Mouse (Mus musculus) neural tube, embryonic 13.5 days (tissue): ENCODE data around the gene Hist2h3c1. TPM values are rescaled to one million over a fixed set of nuclear protein-coding genes. Genes with fewer than 3 reads are reported as not detected.
A peak's percentile ranks its signal among the peaks of the same experiment; 100 is the strongest.
"Not testable (repeated sequence)": the region's sequence is repeated elsewhere in the genome, so short reads cannot be mapped to it uniquely, and the experiment has no call there.

ENCODE experiments used
- ATAC-seq: fragments of 200-750 bp; cut with Nextera tagmentation; 2 replicates; pipeline ENCODE4 v1.8.0; 2017; ENCODE audit warnings: low read depth, mild to moderate bottlenecking, moderate TSS enrichment, moderate library complexity
- H3K27ac ChIP-seq: fragments of 300-500 bp; sonication (generic); replicated peaks from 2 replicates; pipeline ENCODE4 v1.5.1; 2015; ENCODE audit warnings: moderate library complexity, mild to moderate bottlenecking, inconsistent platforms
- H3K27me3 ChIP-seq: fragments of 300-500 bp; sonication (generic); 2 replicates; pipeline ENCODE4 v1.6.1; 2015; ENCODE audit warnings: mild to moderate bottlenecking, inconsistent platforms
- H3K36me3 ChIP-seq: fragments of 300-500 bp; sonication (generic); 2 replicates; pipeline ENCODE4 v1.6.1; 2015; ENCODE audit warnings: mild to moderate bottlenecking, inconsistent platforms
- H3K4me1 ChIP-seq: fragments of 300-500 bp; sonication (generic); replicated peaks from 2 replicates; pipeline ENCODE4 v1.6.1; 2015; ENCODE audit warnings: inconsistent platforms
- H3K4me2 ChIP-seq: fragments of 300-500 bp; sonication (generic); 2 replicates; pipeline ENCODE4 v1.6.1; 2015; ENCODE audit warnings: inconsistent platforms, mild to moderate bottlenecking, moderate library complexity
- H3K4me3 ChIP-seq: fragments of 300-500 bp; sonication (generic); 2 replicates; pipeline ENCODE4 v1.5.1; 2015; ENCODE audit warnings: mild to moderate bottlenecking, inconsistent platforms
- H3K9ac ChIP-seq: fragments of 300-500 bp; sonication (generic); 2 replicates; pipeline ENCODE4 v1.6.1; 2015; ENCODE audit warnings: moderate library complexity, mild to moderate bottlenecking, inconsistent platforms
- H3K9me3 ChIP-seq: fragments of 300-500 bp; sonication (generic); 2 replicates; pipeline ENCODE4 v1.6.1; 2016; ENCODE audit warnings: inconsistent platforms
- WGBS: fragments of 180-500 bp; shearing (Covaris S2); methylation state at CpG from one replicate; pipeline ENCODE4 v1.1.7; 2015; 5-methylcytosine and 5-hydroxymethylcytosine counted together
- polyA plus RNA-seq: library from polyadenylated mRNA; unstranded; fragments of >200 nt; fragmentation: Nextera tagmentation; extraction: Ambion mirVana; gene quantifications from 2 replicates; pipeline ENCODE4 v1.2.1, GENCODE M21; 2015

Hist2h3c1 gene
- polyA plus RNA-seq, 1 experiment from 2014 or later, result 0.38 TPM

DNA sequence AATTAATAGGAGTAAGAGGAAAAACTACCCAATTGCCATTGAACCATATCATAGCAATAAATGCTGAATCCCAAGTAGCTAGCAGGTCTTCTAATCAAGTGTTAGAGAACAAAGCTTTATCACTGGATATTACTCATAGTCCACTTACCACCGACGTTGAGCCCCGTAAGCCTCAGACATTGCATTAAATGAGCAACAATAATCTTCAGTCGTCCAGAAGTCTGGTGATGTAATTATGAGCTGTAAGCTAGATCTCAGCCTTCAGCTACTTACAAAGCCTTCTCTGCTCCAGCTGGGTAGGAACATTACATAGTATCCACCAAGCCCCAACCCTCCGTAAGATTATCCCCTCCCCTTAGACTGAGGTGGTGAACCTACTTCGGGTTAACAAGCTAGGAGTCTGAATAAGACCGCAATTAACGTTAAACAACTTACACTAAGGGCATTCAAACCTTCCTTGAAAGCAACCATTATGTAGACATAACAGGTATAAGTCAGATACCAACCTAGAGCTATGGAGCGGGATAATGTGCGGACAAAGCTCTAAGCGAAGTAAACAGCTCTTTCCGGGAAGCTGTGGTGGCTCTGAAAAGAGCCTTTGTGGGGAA lies 8.5 kb upstream of the Hist2h3c1 start:
- Histone ChIP-seq H3K4me2 (peak overlapping the region; percentile 52), H3K27ac (no peak overlapping the region), H3K36me3 (no peaks in the 10 kb centered on the region), H3K4me1 (peaks cover 20% of the 10 kb centered on the region), H3K4me3 (peak overlapping the region; percentile 34), H3K9me3 (no peaks in the 10 kb centered on the region), H3K9ac (peak overlapping the region; percentile 66), H3K27me3 (no peaks in the 10 kb centered on the region)
- no peak for ATAC-seq
- under 1% methylated on average over 12 of the region's 12 CpGs for WGBS

DNA sequence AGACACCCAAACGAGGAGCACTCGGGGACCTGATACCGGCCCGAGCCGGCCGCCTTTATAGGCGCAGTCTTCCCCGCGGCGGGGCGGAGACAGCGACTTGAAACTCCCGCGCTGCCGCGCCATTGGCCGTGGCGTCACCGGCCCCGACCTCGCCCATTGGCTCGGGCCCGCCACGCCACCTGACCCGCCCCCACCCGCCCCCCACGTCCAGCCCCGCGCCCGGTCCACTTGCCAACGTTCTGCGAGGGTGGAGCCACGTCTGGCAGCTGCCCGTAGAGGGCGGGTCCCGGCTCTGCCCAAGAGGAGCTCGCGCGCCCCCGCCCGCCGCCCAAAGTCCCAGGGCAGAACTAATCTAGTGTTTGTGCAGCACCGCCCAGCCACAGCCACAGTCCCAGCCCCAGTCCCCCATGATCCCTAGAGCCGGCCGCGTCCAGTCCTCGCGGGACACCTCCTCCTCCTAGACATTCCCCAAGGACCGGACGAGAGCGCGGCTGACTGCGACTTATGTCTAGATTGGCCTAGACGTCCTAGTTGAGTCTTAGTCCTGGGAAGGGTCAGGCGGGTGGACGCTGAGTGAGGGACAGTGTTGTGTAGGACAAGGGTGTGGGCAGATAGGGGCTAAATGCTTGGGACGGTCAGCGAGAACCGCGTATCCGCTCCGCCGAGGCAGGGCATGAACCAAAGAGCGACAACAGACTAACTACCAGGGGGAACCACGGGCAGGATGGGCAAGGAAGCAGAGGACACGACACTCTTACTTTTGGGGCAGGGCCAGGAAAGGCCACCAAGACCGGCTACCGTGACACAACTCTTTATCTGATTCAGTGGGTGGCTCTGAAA lies 7.3 kb upstream of the Hist2h3c1 start, which contains the start of gene Hist2h3c2:
Hist2h3c2 (minus strand) TSS at position 174 of the 840 bp plus-strand sequence.
- WGBS, result under 1% methylated on average over 21 of the region's 68 CpGs
- Histone ChIP-seq H3K27ac (peak within 1 kb of the TSS; percentile 78), H3K4me2 (peak within 1 kb of the TSS; percentile 52), H3K4me3 (peak within 1 kb of the TSS; percentile 36), H3K4me1 (peaks cover 25% of the 10 kb centered on the region), H3K9ac (peak within 1 kb of the TSS; percentile 66)
- H3K9me3 ChIP-seq, H3K27me3 ChIP-seq, H3K36me3 ChIP-seq: not testable (repeated sequence)
- peak; percentile 88 for ATAC-seq

DNA sequence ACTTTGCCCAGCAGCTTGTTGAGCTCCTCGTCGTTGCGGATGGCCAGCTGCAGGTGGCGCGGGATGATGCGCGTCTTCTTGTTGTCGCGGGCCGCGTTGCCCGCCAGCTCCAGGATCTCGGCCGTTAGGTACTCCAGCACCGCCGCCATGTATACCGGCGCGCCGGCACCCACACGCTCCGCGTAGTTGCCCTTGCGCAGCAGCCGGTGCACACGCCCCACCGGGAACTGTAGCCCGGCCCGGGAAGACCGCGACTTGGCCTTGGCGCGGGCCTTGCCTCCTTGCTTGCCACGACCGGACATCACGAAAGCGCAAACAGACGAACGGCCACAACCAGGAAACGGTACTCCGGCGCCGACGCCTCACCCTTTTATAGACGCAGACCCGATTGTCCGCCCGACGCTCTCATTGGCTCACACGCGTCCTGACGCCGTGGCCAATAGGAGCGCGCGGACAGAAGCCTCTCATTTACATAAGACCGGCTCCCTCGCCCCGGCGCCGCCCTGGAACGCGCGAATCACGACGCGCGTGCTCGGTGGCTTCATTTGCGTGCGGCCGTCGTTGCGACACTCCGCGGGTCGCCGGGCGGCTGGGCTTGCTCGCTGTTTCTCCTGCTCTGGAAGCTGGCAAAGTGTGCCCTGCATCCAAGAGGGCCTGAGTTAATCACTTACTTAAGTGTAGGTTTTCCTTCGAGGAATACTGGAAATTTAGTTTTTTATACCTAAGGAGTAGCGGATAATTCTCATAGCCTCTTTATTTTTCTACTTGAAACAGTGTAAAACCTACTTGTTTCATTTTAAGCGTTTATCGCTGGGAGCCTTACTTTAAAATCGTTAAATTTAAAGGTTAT lies 6.3 kb upstream of the Hist2h3c1 start, which contains the start of gene Hist2h2aa2:
Hist2h2aa2 (minus strand) TSS at position 328 of the 850 bp plus-strand sequence.
- Histone ChIP-seq H3K4me2 (peak within 1 kb of the TSS; percentile 49), H3K4me1 (peaks cover 34% of the 10 kb centered on the region), H3K4me3 (peak within 1 kb of the TSS; percentile 36), H3K9ac (peak within 1 kb of the TSS; percentile 64), H3K27ac (peak within 1 kb of the TSS; percentile 87)
- not testable (repeated sequence) for H3K9me3 ChIP-seq, H3K27me3 ChIP-seq, H3K36me3 ChIP-seq
- peak; percentile 92 for ATAC-seq
- 5% methylated on average over 31 of the region's 85 CpGs for WGBS

DNA sequence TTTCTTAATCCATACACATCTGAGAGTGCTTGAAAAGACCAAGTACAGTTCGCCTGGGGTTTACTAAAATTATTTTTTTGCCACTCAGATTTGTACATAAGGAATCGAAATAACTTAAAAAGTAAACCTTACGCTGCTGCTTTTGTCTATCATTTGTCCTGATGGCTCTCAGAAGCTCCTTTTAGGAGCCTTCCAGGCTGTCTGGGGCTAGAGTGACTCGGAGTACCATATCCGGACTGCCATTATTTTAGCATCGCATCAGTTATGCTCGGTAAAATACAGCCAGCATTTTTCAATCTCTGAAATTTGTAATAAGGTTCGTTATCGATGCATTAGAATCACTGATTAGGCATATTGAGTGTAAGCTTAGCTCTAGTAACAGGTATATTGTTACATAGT lies 5.7 kb upstream of the Hist2h3c1 start:
- no peaks in the 10 kb centered on the region for H3K27me3 ChIP-seq
- H3K9me3 ChIP-seq, result no peaks in the 10 kb centered on the region
- H3K4me2 ChIP-seq, result peak overlapping the region; percentile 47
- peak overlapping the region; percentile 22; the same call in 1 of the 2 replicates for H3K4me3 ChIP-seq
- H3K36me3 ChIP-seq, result no peaks in the 10 kb centered on the region
- peak overlapping the region; percentile 87 for H3K27ac ChIP-seq
- H3K9ac ChIP-seq, result peak overlapping the region; percentile 62
- H3K4me1 ChIP-seq, result peaks cover 34% of the 10 kb centered on the region
- no peak for ATAC-seq
- 73% methylated on average over 9 of the region's 9 CpGs for WGBS

DNA sequence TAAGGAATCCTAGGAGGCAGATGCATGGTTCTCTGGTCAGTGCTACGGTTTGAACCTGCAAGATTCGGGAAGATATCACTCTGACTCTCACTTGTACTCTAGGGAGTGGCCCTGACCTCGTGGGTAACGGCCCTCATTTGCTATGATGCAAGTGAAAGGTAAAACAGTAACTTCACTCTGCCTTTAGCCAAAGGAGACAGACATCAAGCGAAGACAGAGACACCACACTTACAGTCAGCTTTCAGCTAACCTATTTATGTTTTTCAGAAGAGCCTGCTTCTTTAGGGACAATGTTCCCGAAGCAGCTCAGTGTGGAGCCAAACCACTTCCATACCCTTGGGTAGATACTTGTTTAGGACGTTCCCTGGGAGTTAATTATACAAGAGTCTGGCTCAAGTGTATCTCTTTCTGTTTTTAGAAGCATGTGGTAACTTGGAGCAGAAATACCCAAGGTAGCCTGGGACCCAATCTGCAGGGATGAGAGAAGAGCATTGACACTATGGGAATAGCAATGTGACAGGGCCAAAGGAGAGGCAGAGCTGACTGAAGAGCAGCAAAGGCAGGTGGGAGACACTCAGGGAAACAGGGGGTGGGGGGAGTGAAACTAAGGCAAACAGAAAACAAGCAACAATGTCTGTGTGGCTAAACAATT lies 2.4 kb upstream of the Hist2h3c1 start:
- Histone ChIP-seq H3K36me3 (no peaks in the 10 kb centered on the region), H3K27me3 (no peaks in the 10 kb centered on the region), H3K4me1 (peaks cover 39% of the 10 kb centered on the region), H3K4me3 (peak overlapping the region; percentile 49; the same call in 1 of the 2 replicates), H3K9me3 (no peaks in the 10 kb centered on the region), H3K27ac (peak overlapping the region; percentile 98), H3K4me2 (peak overlapping the region; percentile 64), H3K9ac (peak overlapping the region; percentile 83)
- WGBS, result 83% methylated on average over 7 of the region's 7 CpGs
- ATAC-seq, result no peak

DNA sequence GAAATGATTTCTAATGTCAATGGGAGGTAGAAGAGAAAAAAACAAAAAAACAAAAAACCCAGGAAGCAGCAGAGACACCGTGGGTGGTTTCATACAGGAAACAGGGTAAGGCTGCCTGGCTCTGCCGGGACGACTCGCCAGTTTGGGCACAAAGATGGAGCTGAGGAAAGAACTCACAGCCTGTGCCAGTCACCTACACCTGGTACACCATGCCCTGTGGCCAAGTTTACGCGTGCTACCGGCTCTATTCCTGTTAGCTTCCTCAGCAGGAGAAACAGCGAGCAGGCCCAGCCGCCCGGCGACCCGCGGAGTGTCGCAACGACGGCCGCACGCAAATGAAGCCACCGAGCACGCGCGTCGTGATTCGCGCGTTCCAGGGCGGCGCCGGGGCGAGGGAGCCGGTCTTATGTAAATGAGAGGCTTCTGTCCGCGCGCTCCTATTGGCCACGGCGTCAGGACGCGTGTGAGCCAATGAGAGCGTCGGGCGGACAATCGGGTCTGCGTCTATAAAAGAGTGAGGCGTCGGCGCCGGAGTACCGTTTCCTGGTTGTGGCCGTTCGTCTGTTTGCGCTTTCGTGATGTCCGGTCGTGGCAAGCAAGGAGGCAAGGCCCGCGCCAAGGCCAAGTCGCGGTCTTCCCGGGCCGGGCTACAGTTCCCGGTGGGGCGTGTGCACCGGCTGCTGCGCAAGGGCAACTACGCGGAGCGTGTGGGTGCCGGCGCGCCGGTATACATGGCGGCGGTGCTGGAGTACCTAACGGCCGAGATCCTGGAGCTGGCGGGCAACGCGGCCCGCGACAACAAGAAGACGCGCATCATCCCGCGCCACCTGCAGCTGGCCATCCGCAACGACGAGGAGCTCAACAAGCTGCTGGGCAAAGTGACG lies 1.2 kb upstream of the Hist2h3c1 start, which contains the start of gene Hist2h2aa1:
Hist2h2aa1 (plus strand) TSS at position 495 of the 884 bp plus-strand sequence.
- WGBS, result 0% methylated on average over 40 of the region's 88 CpGs

DNA sequence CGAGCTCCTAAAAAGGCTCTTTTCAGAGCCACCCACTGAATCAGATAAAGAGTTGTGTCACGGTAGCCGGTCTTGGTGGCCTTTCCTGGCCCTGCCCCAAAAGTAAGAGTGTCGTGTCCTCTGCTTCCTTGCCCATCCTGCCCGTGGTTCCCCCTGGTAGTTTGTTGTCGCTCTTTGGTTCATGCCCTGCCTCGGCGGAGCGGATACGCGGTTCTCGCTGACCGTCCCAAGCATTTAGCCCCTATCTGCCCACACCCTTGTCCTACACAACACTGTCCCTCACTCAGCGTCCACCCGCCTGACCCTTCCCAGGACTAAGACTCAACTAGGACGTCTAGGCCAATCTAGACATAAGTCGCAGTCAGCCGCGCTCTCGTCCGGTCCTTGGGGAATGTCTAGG lies 467 bp upstream of the Hist2h3c1 start:
- H3K4me1 ChIP-seq, result peaks cover 35% of the 10 kb centered on the region
- WGBS, result 0% methylated on average over 10 of the region's 21 CpGs
- not testable (repeated sequence) for ATAC-seq, H3K27me3 ChIP-seq, H3K9me3 ChIP-seq, H3K36me3 ChIP-seq
- H3K9ac ChIP-seq, result 0 out of 2 replicates have a peak overlapping the region, but pooled peaks have one; percentile 62
- H3K27ac ChIP-seq, result peak overlapping the region; percentile 81; the same call in 1 of the 2 replicates
- H3K4me2 ChIP-seq, result peak overlapping the region; percentile 49
- H3K4me3 ChIP-seq, result peak overlapping the region; percentile 36

More for the DNA sequence above, 1.2 kb upstream of the Hist2h3c1 start, which contains the start of gene Hist2h2aa1:
- not testable (repeated sequence) for H3K9me3 ChIP-seq, H3K27me3 ChIP-seq, H3K36me3 ChIP-seq
- H3K4me3 ChIP-seq, result peak within 1 kb of the TSS; percentile 49
- peak within 1 kb of the TSS; percentile 64 for H3K4me2 ChIP-seq
- peak; percentile 89 for ATAC-seq
- H3K4me1 ChIP-seq, result peaks cover 40% of the 10 kb centered on the region
- peak within 1 kb of the TSS; percentile 83 for H3K9ac ChIP-seq
- peak within 1 kb of the TSS; percentile 98 for H3K27ac ChIP-seq

DNA sequence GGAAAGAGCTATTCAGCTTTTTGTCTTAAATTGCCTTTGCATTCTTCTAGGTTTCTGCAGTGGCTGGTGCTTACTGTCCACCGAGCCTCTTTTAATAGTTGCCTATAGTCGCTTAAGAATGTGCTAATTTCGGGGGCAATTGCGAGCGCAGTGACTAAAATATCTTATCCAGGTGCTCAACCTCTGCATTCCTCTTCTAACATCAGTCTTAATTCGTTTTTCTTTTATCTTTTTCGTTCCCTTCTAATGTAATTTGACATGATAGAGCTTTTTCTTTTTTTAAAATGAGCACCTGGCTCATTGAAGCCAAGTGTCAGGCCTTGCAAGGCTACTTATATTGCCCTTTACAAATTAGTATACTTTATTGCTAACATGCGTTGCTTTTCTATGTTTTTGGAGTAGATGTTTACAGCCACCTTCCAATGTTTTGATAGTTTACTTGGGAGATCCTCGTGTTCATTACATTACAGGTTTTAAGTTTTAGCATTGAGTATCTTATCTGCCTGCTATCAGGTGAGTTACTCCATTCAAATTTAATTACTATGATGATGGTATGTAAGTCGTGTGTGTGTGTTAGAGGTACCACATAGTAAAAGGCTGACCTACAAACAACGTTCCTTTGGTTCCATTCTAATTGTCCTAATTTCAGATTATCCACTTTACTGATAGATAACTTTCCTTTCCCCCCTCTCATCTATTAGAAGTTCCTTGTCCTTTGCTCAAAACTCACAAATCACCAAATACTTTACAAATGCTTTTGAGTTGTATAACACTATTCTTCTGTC lies 1.1 kb downstream of the Hist2h3c1 start:
- Histone ChIP-seq H3K4me1 (peaks cover 34% of the 10 kb centered on the region), H3K27me3 (no peaks in the 10 kb centered on the region), H3K36me3 (no peaks in the 10 kb centered on the region), H3K4me2 (peak overlapping the region; percentile 51), H3K9me3 (no peaks in the 10 kb centered on the region), H3K27ac (no peak overlapping the region), H3K9ac (peak overlapping the region; percentile 58), H3K4me3 (peak overlapping the region; percentile 33)
- WGBS, result 2% methylated on average over 11 of the region's 11 CpGs
- no peak for ATAC-seq

DNA sequence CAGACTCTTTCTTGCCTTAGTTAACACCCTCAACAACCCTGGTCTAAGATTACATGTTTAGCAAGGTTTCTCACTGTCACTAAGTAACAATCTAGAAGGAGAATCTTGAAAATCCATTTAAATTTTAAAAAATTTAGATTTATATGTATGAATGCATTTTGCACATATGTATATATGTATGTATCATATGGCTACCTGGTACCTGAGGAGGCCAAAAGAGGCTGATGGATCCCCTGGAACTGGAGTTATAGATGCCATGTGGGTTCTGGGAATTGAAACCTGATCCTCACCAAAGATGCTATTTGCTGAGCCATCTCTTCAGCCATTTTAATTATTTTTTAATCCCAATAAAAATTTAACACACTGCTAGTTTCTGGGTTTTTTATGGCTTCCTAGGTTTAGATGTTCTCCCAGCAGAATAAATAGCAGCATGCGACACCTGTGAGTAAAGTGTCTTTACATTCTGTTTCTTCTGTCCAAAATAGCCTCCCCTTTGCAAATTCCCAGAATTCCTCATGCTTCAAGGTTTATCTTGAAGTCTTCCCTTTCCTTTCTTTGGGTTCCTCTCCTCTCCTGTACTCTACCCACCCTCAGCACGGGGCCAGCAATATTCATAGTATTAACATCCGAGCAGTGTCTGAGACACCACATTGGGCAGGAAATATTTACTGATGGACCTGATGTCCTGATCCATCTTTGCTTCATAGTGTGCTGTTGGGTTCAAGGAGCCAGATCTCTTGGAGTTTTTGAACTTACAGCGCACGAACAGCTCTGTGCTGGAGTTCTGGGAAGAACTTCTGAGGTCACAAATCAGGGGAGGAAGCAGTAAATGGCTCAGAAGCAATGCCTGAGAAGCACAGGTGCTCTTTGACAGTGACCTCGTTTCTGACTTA lies 1.9 kb downstream of the Hist2h3c1 start:
- Histone ChIP-seq H3K36me3 (no peaks in the 10 kb centered on the region), H3K4me3 (peak overlapping the region; percentile 33; the same call in 1 of the 2 replicates), H3K4me1 (peaks cover 34% of the 10 kb centered on the region), H3K27me3 (no peaks in the 10 kb centered on the region), H3K9me3 (no peaks in the 10 kb centered on the region), H3K4me2 (peak overlapping the region; percentile 51), H3K9ac (peak overlapping the region; percentile 58; the same call in 1 of the 2 replicates), H3K27ac (no peak overlapping the region)
- whole genome bisulfite sequencing, result 48% methylated on average over 6 of the region's 6 CpGs
- no peak for ATAC-seq
